Mouse (Mus musculus) lung, embryonic 16.5 days (tissue): ENCODE data around the gene Wipf3. TPM values are rescaled to one million over a fixed set of nuclear protein-coding genes. Genes with fewer than 3 reads are reported as not detected.
A peak's percentile ranks its signal among the peaks of the same experiment; 100 is the strongest.

Experiments
- ATAC-seq: fragments of 200-750 bp; cut with Nextera tagmentation; 2 replicates; pipeline ENCODE4 v1.8.0; 2017; ENCODE audit warnings: low read depth, mild to moderate bottlenecking, moderate library complexity
- H3K27ac ChIP-seq: fragments of 300-500 bp; sonication (generic); 2 replicates; pipeline ENCODE4 v1.5.1; 2014; ENCODE audit warnings: mild to moderate bottlenecking, control low read depth, low read length
- H3K27me3 ChIP-seq: fragments of 300-500 bp; sonication (generic); 2 replicates; pipeline ENCODE4 v1.6.1; 2014; ENCODE audit warnings: low read depth, low read length, mixed read lengths; ENCODE audit not compliant: control insufficient read depth, insufficient read depth
- H3K36me3 ChIP-seq: fragments of 300-500 bp; sonication (generic); 2 replicates; pipeline ENCODE4 v1.6.1; 2014; ENCODE audit warnings: low read length; ENCODE audit not compliant: control insufficient read depth, insufficient read depth
- H3K4me1 ChIP-seq: fragments of 300-500 bp; sonication (generic); replicated peaks from 2 replicates; pipeline ENCODE4 v1.6.1; 2014; ENCODE audit warnings: low read length, mixed read lengths; ENCODE audit not compliant: control insufficient read depth, insufficient read depth
- H3K4me2 ChIP-seq: fragments of 300-500 bp; sonication (generic); 2 replicates; pipeline ENCODE4 v1.6.1; 2014; ENCODE audit warnings: low read depth, low read length, control low read depth
- H3K4me3 ChIP-seq: fragments of 300-500 bp; sonication (generic); 2 replicates; pipeline ENCODE4 v1.5.1; 2014; ENCODE audit warnings: mild to moderate bottlenecking, low read length, control low read depth
- H3K9ac ChIP-seq: fragments of 300-500 bp; sonication (generic); 2 replicates; pipeline ENCODE4 v1.6.1; 2014; ENCODE audit warnings: low read length, control low read depth
- H3K9me3 ChIP-seq: fragments of 300-500 bp; sonication (generic); 2 replicates; pipeline ENCODE4 v1.6.1; 2016; ENCODE audit warnings: low read length; ENCODE audit not compliant: control insufficient read depth
- WGBS: fragments of 180-500 bp; shearing (Covaris S2); extraction: QIAGEN DNeasy Blood & Tissue Kit; methylation state at CpG from one replicate; pipeline ENCODE4 v1.1.7; 2014; 5-methylcytosine and 5-hydroxymethylcytosine counted together
- polyA plus RNA-seq: library from polyadenylated mRNA; unstranded; fragments of >200 nt; fragmentation: Nextera tagmentation; extraction: Ambion mirVana; gene quantifications from 2 replicates; pipeline ENCODE4 v1.2.1, GENCODE M21; 2015

The Wipf3 gene
- polyA plus RNA-seq, 1 experiment from 2014 or later = 1.2 TPM

GRCm38 (mm10) chr6:54481390-54482112 lies 52.1 kb downstream of the Wipf3 start:
- no peak for ATAC-seq
- no peaks in the 10 kb centered on the region; the same call in 1 of the 2 replicates for H3K27me3 ChIP-seq
- no peaks in the 10 kb centered on the region for H3K36me3 ChIP-seq
- 71% methylated on average over 15 of the region's 15 CpGs for WGBS
- no peaks in the 10 kb centered on the region; the same call in 1 of the 2 replicates for H3K4me1 ChIP-seq
- no peak overlapping the region for H3K27ac ChIP-seq
- H3K4me3 ChIP-seq = no peak overlapping the region
- no peaks in the 10 kb centered on the region for H3K9me3 ChIP-seq
- H3K4me2 ChIP-seq = no peak overlapping the region
- no peak overlapping the region for H3K9ac ChIP-seq

GRCm38 (mm10) chr6:54485000-54485399 lies 55.6 kb downstream of the Wipf3 start:
- ATAC-seq = peak; percentile 42

GRCm38 (mm10) chr6:54485435-54485901 lies 56.1 kb downstream of the Wipf3 start:
- peak; percentile 56 for ATAC-seq
- Histone ChIP-seq H3K4me1 (peaks cover 3% of the 10 kb centered on the region; the same call in 1 of the 2 replicates), H3K27ac (no peak overlapping the region), H3K4me2 (peak overlapping the region; percentile 60), H3K9me3 (no peaks in the 10 kb centered on the region), H3K36me3 (no peaks in the 10 kb centered on the region), H3K4me3 (peak overlapping the region; percentile 38), H3K27me3 (no peaks in the 10 kb centered on the region; the same call in 1 of the 2 replicates), H3K9ac (0 out of 2 replicates have a peak overlapping the region, but pooled peaks have one; percentile 14)
- WGBS = 2% methylated on average over 15 of the region's 25 CpGs

More at GRCm38 (mm10) chr6:54485000-54485399, 55.6 kb downstream of the Wipf3 start:
- H3K4me2 ChIP-seq = peak overlapping the region; percentile 60
- no peak overlapping the region for H3K27ac ChIP-seq
- H3K4me1 ChIP-seq = peaks cover 3% of the 10 kb centered on the region; the same call in 1 of the 2 replicates
- WGBS = 19% methylated on average over 11 of the region's 12 CpGs
- H3K9me3 ChIP-seq = no peaks in the 10 kb centered on the region
- H3K9ac ChIP-seq = no peak overlapping the region
- H3K36me3 ChIP-seq = no peaks in the 10 kb centered on the region
- peak overlapping the region; percentile 38 for H3K4me3 ChIP-seq
- no peaks in the 10 kb centered on the region; the same call in 1 of the 2 replicates for H3K27me3 ChIP-seq

GRCm38 (mm10) chr6:54485973-54486569 lies 56.7 kb downstream of the Wipf3 start:
- peaks cover 3% of the 10 kb centered on the region; the same call in 1 of the 2 replicates for H3K4me1 ChIP-seq
- no peak overlapping the region for H3K27ac ChIP-seq
- no peak for ATAC-seq
- no peaks in the 10 kb centered on the region for H3K36me3 ChIP-seq
- peak overlapping the region; percentile 38 for H3K4me3 ChIP-seq
- H3K4me2 ChIP-seq = peak overlapping the region; percentile 60
- no peaks in the 10 kb centered on the region; the same call in 1 of the 2 replicates for H3K27me3 ChIP-seq
- H3K9ac ChIP-seq = no peak overlapping the region
- WGBS = 15% methylated on average over 6 of the region's 6 CpGs
- no peaks in the 10 kb centered on the region for H3K9me3 ChIP-seq

- no peak for ATAC-seq
- Histone ChIP-seq H3K9ac (no peak overlapping the region), H3K27ac (no peak overlapping the region), H3K4me2 (no peak overlapping the region), H3K4me3 (no peak overlapping the region), H3K9me3 (no peaks in the 10 kb centered on the region), H3K27me3 (no peaks in the 10 kb centered on the region; the same call in 1 of the 2 replicates), H3K4me1 (peaks cover 3% of the 10 kb centered on the region; the same call in 1 of the 2 replicates), H3K36me3 (no peaks in the 10 kb centered on the region)
- 40% methylated on average over 7 of the region's 7 CpGs for WGBS
Observed at GRCm38 (mm10) chr6:54491074-54491473, 61.7 kb downstream of the Wipf3 start.

GRCm38 (mm10) chr6:54494097-54494496 lies 64.7 kb downstream of the Wipf3 start:
- Histone ChIP-seq H3K27me3 (no peaks in the 10 kb centered on the region), H3K9me3 (no peaks in the 10 kb centered on the region), H3K4me2 (no peak overlapping the region), H3K4me3 (no peak overlapping the region), H3K36me3 (no peaks in the 10 kb centered on the region), H3K4me1 (peaks cover 3% of the 10 kb centered on the region; the same call in 1 of the 2 replicates), H3K9ac (no peak overlapping the region), H3K27ac (no peak overlapping the region)
- no peak for ATAC-seq

- H3K9me3 ChIP-seq = no peaks in the 10 kb centered on the region
- H3K27ac ChIP-seq = no peak overlapping the region
- H3K4me2 ChIP-seq = no peak overlapping the region
- no peak for ATAC-seq
- peaks cover 2% of the 10 kb centered on the region; the same call in 1 of the 2 replicates for H3K4me1 ChIP-seq
- no peak overlapping the region for H3K9ac ChIP-seq
- H3K27me3 ChIP-seq = no peaks in the 10 kb centered on the region
- WGBS = 71% methylated on average over 11 of the region's 11 CpGs
- H3K4me3 ChIP-seq = no peak overlapping the region
- H3K36me3 ChIP-seq = no peaks in the 10 kb centered on the region
Observed at GRCm38 (mm10) chr6:54494612-54495398, 65.4 kb downstream of the Wipf3 start.

GRCm38 (mm10) chr6:54496214-54496613 lies 66.8 kb downstream of the Wipf3 start:
- Histone ChIP-seq H3K4me1 (no peaks in the 10 kb centered on the region), H3K36me3 (no peaks in the 10 kb centered on the region), H3K9me3 (no peaks in the 10 kb centered on the region), H3K4me3 (no peak overlapping the region), H3K27ac (no peak overlapping the region), H3K27me3 (no peaks in the 10 kb centered on the region), H3K4me2 (no peak overlapping the region), H3K9ac (no peak overlapping the region)
- 80% methylated on average over 7 of the region's 7 CpGs for WGBS
- no peak for ATAC-seq
